7 mouse cellular contexts compared by ENCODE assay signal in the genomic region with DNA sequence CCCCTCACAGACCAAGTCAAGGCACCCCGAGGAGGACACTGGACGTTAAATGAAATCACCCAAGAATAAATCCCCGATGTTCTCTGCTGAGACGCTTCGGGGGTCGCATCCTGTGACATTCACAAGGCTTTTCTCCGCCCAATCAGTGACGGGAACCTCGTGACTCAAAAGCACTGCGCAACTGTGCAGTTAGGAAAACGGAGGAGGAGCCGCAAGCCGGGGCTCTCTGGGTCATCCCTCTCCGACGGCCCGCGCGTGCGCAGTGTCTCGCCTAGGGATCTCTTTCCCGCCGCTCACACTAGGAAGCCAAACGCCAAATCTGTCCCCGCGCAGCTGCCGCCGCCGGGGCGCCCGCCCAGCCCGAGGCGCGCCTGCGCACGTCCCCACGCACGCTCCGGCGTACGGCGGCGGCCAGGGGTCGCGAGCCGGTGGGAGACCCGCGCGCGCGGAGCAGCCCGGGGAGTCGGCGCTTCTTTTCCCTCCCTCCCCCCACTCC. TPM values are rescaled to one million over a fixed set of nuclear protein-coding genes. Genes with fewer than 3 reads are reported as not detected.
DNase-seq lines count a peak whose midpoint lies in the region; ATAC-seq lines count a peak whose summit lies in the region.

Patl1 (plus strand) TSS at position 363 of the 496 bp plus-strand sequence.

- H3K9ac ChIP-seq in embryonic facial prominence, embryonic 11.5 days (replicated peaks; ENCODE audit: low read length), result peak within 1 kb of the TSS; percentile 87
- peak within 1 kb of the TSS; percentile 91 for H3K9ac ChIP-seq in midbrain, embryonic 13.5 days (replicated peaks)

- H3K9me3 ChIP-seq in embryonic facial prominence, embryonic 11.5 days (replicated peaks; ENCODE audit: control insufficient read depth, low read length), result no peaks in the 10 kb centered on the region
- H3K9me3 ChIP-seq in limb, embryonic 10.5 days (replicated peaks), result no peaks in the 10 kb centered on the region
- H3K9me3 ChIP-seq in midbrain, embryonic 13.5 days, result no peaks in the 10 kb centered on the region

- peak; percentile 99 for DNase-seq in adrenal gland, postnatal 14 days
- DNase-seq in embryonic facial prominence, embryonic 11.5 days (ENCODE audit: low spot score), result peak; percentile 98
- DNase-seq in kidney, adult 11 months, result peak; percentile 98
- peak; percentile 98 for DNase-seq in limb, embryonic 10.5 days (ENCODE audit: low spot score)
- peak; percentile 91 for DNase-seq in spleen, adult 12 weeks (ENCODE audit: low spot score)

- peak within 1 kb of the TSS; percentile 70 for H3K4me3 ChIP-seq in embryonic facial prominence, embryonic 11.5 days (ENCODE audit: low read depth, low read length)
- peak within 1 kb of the TSS; percentile 88 for H3K4me3 ChIP-seq in limb, embryonic 10.5 days
- peak within 1 kb of the TSS; percentile 88 for H3K4me3 ChIP-seq in midbrain, embryonic 13.5 days (replicated peaks)

- no peaks in the 10 kb centered on the region for H3K36me3 ChIP-seq in embryonic facial prominence, embryonic 11.5 days (replicated peaks; ENCODE audit: control insufficient read depth, insufficient read depth, low read depth, low read length)
- peaks cover 29% of the 10 kb centered on the region for H3K36me3 ChIP-seq in limb, embryonic 10.5 days
- peaks cover 7% of the 10 kb centered on the region for H3K36me3 ChIP-seq in midbrain, embryonic 13.5 days

- H3K27ac ChIP-seq in embryonic facial prominence, embryonic 11.5 days (replicated peaks; ENCODE audit: low read depth, low read length), result peak within 1 kb of the TSS; percentile 87
- peak within 1 kb of the TSS; percentile 95 for H3K27ac ChIP-seq in limb, embryonic 10.5 days
- peak within 1 kb of the TSS; percentile 92 for H3K27ac ChIP-seq in midbrain, embryonic 13.5 days

- peak; percentile 96 for ATAC-seq in embryonic facial prominence, embryonic 11.5 days (replicated peaks; ENCODE audit: insufficient number of reproducible peaks, low FRiP score, low TSS enrichment, low read depth)
- peak; percentile 87 for ATAC-seq in granulocyte monocyte progenitor cell, adult 5-6 weeks (replicated peaks; ENCODE audit: poor library complexity, severe bottlenecking)
- peak; percentile 97 for ATAC-seq in midbrain, embryonic 13.5 days

- H3K4me1 ChIP-seq in embryonic facial prominence, embryonic 11.5 days (ENCODE audit: control insufficient read depth, insufficient read depth, low read length), result no peaks in the 10 kb centered on the region
- H3K4me1 ChIP-seq in limb, embryonic 10.5 days, result peaks cover 12% of the 10 kb centered on the region; the same call in 1 of the 2 replicates
- H3K4me1 ChIP-seq in midbrain, embryonic 13.5 days (replicated peaks), result peaks cover 39% of the 10 kb centered on the region

- no peaks in the 10 kb centered on the region for H3K27me3 ChIP-seq in embryonic facial prominence, embryonic 11.5 days (ENCODE audit: control insufficient read depth, insufficient read depth, low read length)
- no peaks in the 10 kb centered on the region for H3K27me3 ChIP-seq in limb, embryonic 10.5 days (ENCODE audit: low read depth, poor library complexity, severe bottlenecking)
- no peaks in the 10 kb centered on the region for H3K27me3 ChIP-seq in midbrain, embryonic 13.5 days

- WGBS in embryonic facial prominence, embryonic 11.5 days, result under 1% methylated on average over 51 of the region's 53 CpGs
- under 1% methylated on average over 52 of the region's 53 CpGs for WGBS in limb, embryonic 10.5 days
- under 1% methylated on average over 53 of the region's 53 CpGs for WGBS in midbrain, embryonic 13.5 days

- peak within 1 kb of the TSS; percentile 64 for H3K4me2 ChIP-seq in embryonic facial prominence, embryonic 11.5 days (ENCODE audit: low read depth, low read length)
- peak within 1 kb of the TSS; percentile 82 for H3K4me2 ChIP-seq in midbrain, embryonic 13.5 days (replicated peaks)

RNA-seq across cellular contexts. Expression of gene Patl1, which starts in this region (rescaled TPM):
- total RNA-seq in adrenal gland, postnatal 14 days (2021), result 30.2 and 31.7 TPM in 2 replicates
- 25.9 and 27.9 TPM in 2 replicates for polyA plus RNA-seq in embryonic facial prominence, embryonic 11.5 days (2014; fragmentation: Nextera tagmentation; extraction: Ambion mirVana)
- total RNA-seq in granulocyte monocyte progenitor cell, adult 5-6 weeks (2014; fragmentation: Nextera tagmentation), result 33.2 and 43.7 TPM in 2 replicates
- 12.6 and 12.8 TPM in 2 replicates for total RNA-seq in granulocyte monocyte progenitor cell, adult 5-6 weeks (2017)
- polyA plus RNA-seq in limb, embryonic 10.5 days (2016; fragmentation: Nextera tagmentation; extraction: Ambion mirVana), result 20.4 and 21.2 TPM in 2 replicates
- polyA plus RNA-seq in midbrain, embryonic 13.5 days (2015; fragmentation: Nextera tagmentation; extraction: Ambion mirVana), result 19.6 and 21.4 TPM in 2 replicates

Comparison
In these comparisons a context has a peak if more than half of its experiments do, and no peak if none do; other contexts are left out.
1. Peak in every context shown above with its lines: DNase-seq, ATAC-seq, H3K4me3 ChIP-seq and H3K27ac ChIP-seq.